Comparison of ENCODE assay signal across 21 mouse cellular contexts in the genomic region with DNA sequence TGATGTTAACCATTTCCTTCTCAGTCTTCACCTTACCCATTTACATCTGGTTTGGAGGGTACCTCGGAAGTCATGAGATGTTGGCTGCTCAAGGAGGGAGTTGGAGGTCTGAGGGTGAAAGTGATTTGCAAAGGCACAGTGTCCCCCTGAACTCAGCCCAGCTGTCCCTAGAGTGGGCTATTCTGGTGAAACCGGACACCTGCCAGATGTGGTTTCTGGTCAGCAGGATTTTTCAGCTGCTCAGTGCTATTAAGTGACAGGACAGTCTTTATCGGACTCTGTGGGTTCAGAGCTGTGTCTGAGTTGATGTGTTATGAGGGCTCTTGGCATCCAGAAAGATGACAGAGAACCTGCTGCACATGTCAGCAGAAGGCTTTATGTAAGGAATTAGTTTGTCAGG. TPM values are rescaled to one million over a fixed set of nuclear protein-coding genes. Genes with fewer than 3 reads are reported as not detected.
A peak's percentile ranks its signal among the peaks of the same experiment; 100 is the strongest.
DNase-seq lines count a peak whose midpoint lies in the region; TF ChIP-seq lines count a peak whose summit lies in the region.
"Had no signal": no experiment of that assay in that cellular context is flagged by ENCODE, and none has a peak within 500 bp of the region (broad histone marks: within the 10 kb centered on the region; RNA-seq: fewer than 3 reads in every experiment).

No protein-coding gene starts in this region.

- H3K79me2 ChIP-seq in C2C12 (ENCODE audit: control insufficient read depth, insufficient read depth), result peaks cover 100% of the 10 kb centered on the region

- H3K4me3 ChIP-seq in C2C12 (ENCODE audit: insufficient read depth, poor library complexity, severe bottlenecking), result no peak overlapping the region
- H3K4me3 ChIP-seq: embryonic facial prominence, embryonic 12.5 days; forebrain, embryonic 12.5 days; gastrocnemius, adult 2 months; heart, embryonic 10.5 days; heart, embryonic 15.5 days; hindbrain, embryonic 13.5 days had no signal

- peak; percentile 49 for DNase-seq in embryo, embryonic 11 days
- DNase-seq in forelimb bud, embryonic 11.5 days (ENCODE audit: low read depth, low spot score), result peak; percentile 62
- peak; percentile 54 for DNase-seq in mesoderm, embryonic 11.5 days (ENCODE audit: low read depth, low spot score)
- DNase-seq in heart, adult 11 months, result no peak
- no peak for DNase-seq in thymus, postnatal 25 days
- DNase-seq in kidney, adult 18-20 months, result no peak
- DNase-seq: adrenal gland, adult 8-10 months; adrenal gland, postnatal 36 days; cerebellum, adult 2 months; cerebellum, postnatal 10 days; forebrain, postnatal 0 days; gastrocnemius, adult 2 months; gastrocnemius, postnatal 36 days; heart, adult 18-20 months; heart, postnatal 14 days had no signal

- peaks cover 87% of the 10 kb centered on the region for H3K79me3 ChIP-seq in C2C12 (ENCODE audit: low read depth)

- H3K27me3 ChIP-seq in C2C12 (ENCODE audit: control insufficient read depth, insufficient read depth, insufficient read length), result no peaks in the 10 kb centered on the region
- H3K27me3 ChIP-seq: embryonic facial prominence, embryonic 12.5 days; forebrain, embryonic 12.5 days; heart, embryonic 15.5 days; hindbrain, embryonic 13.5 days had no signal

- TF ChIP-seq CTCF in C2C12 (IDR thresholded peaks at IDR 0.05; ENCODE audit: control insufficient read depth, insufficient read depth, insufficient read length), result no peak

- H3ac ChIP-seq in C2C12 (ENCODE audit: control insufficient read depth, insufficient read length, low read depth), result no peak overlapping the region

- H3K36me3 ChIP-seq in C2C12 (ENCODE audit: control insufficient read depth, insufficient read depth), result no peaks in the 10 kb centered on the region
- H3K36me3 ChIP-seq: embryonic facial prominence, embryonic 12.5 days; forebrain, embryonic 12.5 days; heart, embryonic 10.5 days; heart, embryonic 15.5 days; hindbrain, embryonic 13.5 days had no signal

TF ChIP-seq in C2C12, 6 proteins besides CTCF, POLR2A, EP300 and RAD21:
- no peak for TF ChIP-seq USF1 (IDR thresholded peaks at IDR 0.05; ENCODE audit: low read depth)
- peak; percentile 48 for TF ChIP-seq MYOD1 (IDR thresholded peaks at IDR 0.05; ENCODE audit: control insufficient read depth, insufficient read length, low read depth)
- TF ChIP-seq MAX (IDR thresholded peaks at IDR 0.05), result no peak
- no peak for TF ChIP-seq MYOG (IDR thresholded peaks at IDR 0.05; ENCODE audit: control insufficient read depth, extremely low read depth, insufficient read length)
- no peak for TF ChIP-seq CEBPB (IDR thresholded peaks at IDR 0.05; ENCODE audit: low read depth)
TF ChIP-seq in C2C12: peak in this region for 1.

RNA-seq across cellular contexts. Expression of gene Rptor, which starts 18.6 kb away (rescaled TPM):
- 34.8 TPM for polyA plus RNA-seq in C2C12 (2012; fragmentation: generic; extraction: Trizol)

Comparison
In these comparisons a context has a peak if more than half of its experiments do, and no peak if none do; other contexts are left out.
1. DNase-seq: peak in embryo, embryonic 11 days (single experiment), forelimb bud, embryonic 11.5 days (single experiment) and mesoderm, embryonic 11.5 days (single experiment); none in heart, adult 11 months (single experiment), thymus, postnatal 25 days (single experiment) and kidney, adult 18-20 months (single experiment).